Mouse (Mus musculus): Measurements from ENCODE around the gene Prkn.

The Prkn gene

DNA sequence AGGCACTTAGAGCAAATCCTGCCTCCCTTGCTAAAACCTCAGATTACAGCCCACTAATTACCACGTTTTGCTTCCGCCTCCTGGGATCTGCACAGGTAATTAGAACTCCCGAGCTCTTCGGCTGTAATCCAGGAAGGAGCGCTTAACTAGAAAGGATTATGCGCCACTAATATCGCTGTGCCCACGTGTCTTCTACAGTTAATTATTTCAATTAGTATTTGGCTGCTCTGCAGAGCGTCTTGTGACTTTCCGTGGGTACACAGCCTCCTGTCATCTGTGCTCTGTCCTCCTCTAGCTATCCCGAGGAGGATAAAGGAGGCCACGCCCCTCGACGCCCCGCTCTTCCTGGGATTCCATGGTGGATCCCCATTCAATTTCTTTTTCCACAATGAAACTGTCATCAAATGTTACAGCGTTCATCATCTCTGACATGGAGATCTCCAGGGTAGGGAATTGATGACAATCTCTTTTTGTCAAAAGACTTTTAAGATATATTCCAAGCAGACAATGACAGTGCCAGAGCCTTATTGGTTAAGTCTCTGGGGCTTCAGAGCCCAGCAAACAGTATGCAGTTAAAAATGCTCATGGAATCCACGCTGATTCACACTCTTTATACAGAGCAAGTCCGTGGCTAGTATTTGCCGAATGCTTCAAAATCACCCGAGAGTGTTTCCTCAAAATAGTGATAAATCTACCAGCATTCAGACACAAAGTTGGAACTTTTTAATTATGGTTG is 824.6 kb downstream of the Prkn start:
- no peak for DNase-seq

DNA sequence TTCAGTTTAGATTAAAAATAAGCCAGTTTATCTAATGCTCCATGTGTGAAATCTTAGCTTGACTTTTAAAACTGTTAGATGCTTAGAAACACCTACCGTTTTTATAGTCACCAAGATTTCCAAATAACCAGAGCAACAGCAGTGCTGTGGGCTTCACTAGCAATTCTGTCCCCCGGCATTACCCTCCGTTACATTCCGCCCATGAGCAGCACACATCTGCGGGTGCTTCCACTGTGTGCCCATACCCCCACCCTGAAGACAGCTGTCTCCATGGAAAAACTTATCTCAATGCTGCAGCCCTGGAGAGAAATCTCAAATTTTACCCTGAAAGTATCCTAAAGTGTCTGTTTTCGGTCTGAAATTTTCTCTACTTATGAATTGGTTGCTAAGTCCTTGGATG is 839.5 kb downstream of the Prkn start:
- no peak for DNase-seq

DNA sequence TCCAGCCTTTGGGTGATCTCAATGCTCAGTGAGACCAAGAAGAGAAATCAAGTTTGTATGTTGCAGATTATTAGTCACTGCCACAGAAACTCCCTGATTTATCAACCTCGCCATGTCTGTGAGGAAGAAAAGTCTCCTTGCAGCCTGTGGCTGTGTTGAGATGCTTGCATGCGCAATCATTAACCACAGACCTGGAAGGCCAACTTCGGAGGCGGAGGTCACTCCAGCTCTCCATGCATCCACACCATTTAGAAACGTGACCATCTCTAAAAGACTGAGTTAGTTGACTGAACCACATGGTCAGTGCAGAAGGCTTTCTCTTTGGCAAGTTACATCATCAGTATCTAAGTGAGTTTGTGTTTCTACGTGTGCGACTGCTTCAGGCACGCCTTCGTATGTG is 840.3 kb downstream of the Prkn start:
- no peak for DNase-seq

DNA sequence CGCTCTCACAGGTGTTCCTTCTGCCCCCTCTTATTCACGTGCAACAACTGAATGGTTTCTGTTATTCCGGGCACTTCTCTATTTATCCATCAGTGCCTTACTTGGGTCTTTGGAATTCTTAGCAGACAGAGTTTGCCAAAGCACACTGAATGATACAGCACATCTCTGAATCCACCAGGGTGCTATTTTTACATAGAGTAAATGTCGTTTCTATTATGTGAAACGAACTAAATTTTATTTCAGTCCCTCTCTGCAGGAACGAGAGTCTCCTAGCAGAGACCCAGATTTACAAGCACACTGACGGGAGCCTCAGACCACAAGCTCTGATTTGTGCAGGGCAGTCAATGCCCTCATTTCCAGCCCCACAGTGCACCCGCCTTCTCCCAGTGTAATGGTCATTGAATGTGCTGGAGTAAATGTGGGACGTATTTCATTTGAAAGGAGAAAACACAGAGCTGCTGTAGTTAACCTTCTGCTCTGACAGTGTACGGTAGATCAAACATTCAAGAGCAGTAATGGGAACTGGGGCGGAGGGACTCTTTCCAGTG is 841.7 kb downstream of the Prkn start:
- DNase-seq, result no peak

DNA sequence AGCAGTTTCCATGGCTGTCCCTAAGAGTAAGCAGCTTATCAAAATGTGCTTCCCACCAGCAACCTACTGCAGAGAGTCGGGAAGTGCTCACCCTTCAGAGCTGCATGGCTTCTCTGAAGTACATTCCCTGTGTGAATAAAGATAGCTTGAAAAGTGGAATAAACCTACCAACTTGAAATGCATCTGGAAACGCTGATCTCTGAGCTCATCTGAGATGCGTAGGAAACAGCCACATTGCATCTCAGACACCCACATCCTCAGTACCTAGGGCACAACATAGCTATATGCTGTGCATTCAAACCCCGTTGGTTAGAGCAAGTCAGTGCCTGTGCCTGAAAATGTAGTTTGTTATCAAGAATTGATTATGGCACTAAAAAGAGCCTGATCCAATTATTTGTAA is 864.8 kb downstream of the Prkn start:
- DNase-seq, result no peak

DNA sequence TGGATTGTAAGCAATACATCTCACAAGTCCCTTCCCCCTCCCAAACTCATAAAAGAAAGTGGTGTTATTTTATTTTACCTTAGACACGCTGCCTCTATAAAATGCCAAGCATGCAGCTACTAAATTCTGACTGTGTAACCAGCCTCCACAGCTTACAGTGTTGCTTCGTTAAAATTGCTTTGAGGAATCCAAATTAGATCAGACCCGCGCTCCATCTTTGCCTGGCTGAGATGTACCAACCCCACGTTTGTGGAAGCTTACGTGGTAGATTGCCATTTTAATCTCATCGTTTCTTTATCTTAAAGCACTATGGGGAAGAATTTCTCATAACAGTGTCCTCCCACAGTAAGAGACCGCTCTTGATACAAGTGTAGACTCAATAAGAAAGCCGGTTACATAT is 865.6 kb downstream of the Prkn start:
- DNase-seq, result no peak

DNA sequence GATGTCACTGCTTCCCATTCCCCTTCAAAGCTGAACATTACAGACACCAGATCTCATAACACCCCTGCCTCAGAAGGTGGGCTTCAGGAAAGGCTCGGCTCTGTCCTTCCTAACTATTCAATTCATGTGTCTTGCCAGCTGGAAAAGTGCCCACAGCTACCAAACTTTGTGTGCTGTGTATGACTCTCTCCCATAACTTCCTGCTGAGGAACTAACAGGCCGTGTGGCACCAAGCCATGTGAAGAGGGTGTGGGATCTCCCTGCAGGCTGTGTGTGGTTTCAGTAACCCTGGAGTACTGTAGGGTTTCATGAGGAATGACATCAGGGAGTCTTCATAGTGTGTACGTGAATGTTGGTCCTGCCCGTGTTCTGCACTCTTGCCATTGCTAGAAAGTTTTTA is 871.9 kb downstream of the Prkn start:
- no peak for DNase-seq

DNA sequence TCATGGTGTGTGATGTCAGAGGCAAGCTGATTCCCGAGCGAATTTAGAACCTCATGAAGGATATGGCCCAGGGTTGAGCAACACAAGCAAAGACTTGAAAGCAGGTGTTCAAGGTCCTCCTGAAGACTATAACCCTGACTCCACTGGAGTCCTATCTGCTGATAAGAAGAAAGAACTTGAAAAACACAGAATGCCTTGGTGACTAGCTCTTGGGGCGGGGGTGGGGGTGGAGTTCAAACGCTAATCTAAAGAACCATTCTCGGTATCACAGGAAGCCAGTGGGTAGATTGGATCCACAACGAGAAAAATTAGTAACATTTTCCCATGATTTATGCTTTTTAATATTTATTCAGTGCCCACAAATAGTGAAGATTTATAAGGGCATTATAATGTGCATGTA is 879.6 kb downstream of the Prkn start:
- DNase-seq, result no peak

DNA sequence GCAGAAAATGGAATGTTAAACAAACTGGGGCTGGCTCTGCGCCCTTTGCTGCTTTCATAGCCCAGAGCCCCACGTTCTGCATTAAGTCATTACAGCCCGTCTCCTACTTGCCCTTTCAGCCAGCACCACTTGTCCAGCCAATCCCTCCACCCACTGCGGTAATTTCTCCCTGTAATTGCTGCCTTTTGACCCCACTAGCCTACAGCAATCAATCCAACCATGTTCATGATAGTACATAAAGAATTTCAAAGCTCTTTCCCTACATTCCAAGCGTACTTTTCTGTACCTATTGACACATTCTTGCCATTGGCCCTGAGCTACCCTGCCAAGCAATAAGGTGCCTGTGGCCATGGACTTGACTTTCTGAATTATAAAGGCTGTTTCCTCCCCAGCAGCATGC is 881.7 kb downstream of the Prkn start:
- DNase-seq, result no peak

DNA sequence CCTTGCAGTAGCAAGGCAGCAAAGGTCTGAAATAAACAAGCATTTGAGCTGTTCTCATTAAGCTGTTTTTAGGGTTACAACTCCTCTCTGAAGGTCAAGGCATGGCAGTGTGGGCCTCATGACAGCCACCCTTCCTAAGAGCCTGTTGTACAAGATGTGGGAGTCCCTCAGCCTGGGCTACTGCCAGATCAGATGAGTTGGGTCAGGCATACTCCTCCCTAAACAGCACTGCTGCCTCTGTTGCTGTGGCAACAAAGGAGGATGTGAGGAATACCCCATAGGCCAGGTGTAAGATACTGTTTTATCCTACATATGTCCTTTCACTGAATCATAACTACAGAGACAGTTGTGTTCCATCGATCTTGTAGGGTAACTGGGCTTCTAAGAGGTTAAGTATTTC is 882.3 kb downstream of the Prkn start:
- no peak for DNase-seq

DNA sequence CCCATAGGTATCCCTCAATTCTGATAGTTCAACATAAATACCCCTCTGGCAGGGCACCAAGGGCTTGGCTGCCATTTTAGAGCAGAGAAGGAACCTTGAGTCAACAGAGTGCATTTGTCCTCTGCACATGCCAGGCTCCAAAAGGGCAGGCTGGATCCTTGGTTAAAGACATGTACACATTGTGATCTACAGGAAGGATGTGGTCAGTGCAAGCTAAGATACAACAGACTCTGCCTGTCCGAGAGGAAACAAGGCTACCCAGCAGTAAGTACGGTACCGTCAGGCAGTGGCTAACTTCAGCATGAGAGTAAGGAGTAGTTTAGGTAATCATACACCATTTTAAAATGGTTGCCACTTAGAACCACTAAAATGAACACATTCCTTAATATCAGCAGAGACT is 884.0 kb downstream of the Prkn start:
- no peak for DNase-seq

DNA sequence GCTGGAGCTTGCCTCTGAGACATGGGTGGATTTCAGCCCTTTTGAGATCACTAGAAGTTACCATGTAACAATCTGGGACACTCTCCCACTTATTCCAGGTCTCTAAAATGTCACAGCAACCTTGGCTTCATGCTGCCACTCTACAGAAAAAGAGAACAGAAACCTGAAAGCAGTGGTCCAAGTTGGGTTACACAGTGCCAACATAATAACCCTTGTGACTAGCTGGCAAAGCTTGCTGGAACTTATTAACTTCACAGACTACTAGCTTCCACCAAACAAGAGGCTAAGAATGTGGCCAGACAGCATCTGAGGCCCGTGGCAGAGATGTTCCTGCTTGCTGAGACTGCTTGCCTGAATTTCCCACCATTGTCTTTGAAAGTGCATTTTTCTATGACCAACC is 886.9 kb downstream of the Prkn start:
- no peak for DNase-seq

DNA sequence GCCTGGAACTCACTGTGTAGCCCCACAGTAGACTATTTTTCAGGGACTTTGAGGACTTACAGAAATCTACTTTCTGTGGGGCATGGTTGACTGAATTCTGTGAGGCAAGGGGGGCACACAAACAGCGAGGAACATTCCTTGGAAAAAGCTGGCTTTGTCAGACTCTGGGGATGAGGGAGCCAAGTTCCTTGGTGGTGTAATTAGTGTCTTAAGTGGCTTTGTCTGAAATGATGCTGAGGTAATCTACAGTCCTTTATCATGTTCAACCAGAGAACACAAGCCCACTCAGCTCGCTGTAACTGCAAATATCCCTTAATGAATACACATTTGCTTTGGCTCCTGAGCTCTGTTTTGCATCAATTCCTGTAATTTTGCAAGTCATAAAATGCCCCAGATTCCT is 888.1 kb downstream of the Prkn start:
- no peak for DNase-seq

DNA sequence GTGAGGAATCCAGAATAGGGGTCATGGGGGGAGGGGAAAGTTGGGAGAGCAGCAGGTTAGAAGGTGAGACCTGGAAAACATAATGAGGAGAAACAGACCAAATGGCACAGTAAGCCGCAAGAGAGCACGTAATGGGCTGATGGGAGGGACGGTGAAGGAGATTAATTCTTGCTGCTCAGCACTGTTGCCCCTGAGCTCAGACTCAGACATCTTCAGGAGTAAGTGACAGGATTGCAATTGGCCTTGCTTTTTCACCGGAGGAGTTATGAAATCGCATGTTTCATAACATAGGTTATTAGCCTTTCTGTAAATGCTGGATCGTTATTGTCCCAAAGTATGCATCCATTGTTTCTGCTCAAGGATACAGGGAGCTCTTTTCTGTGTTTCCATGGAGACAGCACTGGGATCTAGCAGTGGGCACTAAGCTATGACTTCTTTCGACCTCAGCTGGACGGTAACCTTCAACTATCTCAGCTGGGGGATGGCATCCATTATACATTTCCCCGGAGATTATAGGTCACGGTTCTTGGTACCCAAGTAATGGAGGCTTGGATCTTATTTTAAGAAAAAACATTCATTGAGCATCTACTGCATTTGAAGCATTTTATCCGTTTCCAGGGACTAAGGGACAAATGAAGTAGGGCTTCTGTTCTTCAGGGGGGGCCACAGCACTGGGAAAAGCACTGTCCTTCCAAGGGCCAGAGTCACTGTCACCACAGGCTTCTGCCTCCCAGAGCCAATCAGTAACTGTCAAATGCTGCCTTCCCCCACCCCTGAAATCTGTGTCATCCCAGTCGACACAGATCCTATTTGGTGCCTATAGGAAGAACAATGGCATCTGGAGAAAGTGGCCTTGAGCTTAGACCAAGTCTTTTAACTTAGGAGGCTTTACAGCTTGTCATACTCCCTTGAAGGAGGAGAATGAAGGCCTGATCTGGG is 890.7 kb downstream of the Prkn start:
- DNase-seq, result no peak

DNA sequence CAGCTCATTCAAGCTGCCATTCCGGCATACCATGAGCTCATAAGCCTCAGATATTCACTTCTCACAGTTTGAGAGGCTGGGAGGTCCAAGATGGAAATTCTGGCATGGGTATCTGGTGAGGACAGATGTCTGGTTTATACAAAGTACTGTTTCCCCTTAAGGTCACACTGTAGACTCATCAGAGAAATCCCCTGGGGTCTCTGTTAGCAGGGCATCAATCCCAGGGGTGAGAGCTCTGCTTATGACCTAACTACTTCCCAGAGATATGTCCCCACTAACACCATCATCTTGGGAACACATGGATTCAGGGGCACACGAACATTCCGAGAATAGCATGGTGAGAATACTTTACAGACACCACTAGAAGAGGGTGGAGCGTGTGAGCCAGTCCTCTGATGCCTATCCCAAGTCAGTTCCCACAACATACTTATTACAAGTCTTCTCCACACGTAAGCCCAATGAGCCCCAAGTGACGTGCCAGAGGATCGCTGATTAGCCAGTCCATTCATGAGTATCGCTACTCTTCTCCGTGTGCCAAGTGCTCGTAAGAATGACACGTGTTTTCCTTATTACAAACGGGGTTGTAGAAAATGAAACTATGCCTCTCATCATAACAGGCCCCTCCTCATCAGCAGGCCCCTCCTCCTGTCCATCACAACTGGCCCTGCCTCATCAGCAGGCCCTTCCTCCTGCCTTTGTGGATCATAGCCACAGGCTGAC is 895.1 kb downstream of the Prkn start:
- DNase-seq, result no peak

DNA sequence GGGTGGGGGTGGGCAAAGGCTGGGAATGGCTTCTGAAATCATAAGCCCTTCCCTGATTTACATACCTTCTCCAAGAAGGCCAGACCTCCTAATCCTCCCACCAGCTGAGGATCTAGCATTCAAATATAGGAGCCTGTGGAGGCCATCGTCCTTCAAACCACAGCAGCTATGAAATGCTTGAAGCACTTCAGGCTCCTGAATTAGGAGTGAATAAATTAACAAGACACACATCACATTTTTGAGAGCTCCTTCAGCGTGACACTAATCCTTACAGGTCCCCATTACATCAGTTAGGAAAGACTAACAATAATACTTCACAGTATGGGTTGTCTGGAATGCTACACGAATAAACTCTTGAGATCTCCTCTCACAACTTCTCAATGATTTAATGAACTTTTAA is 896.3 kb downstream of the Prkn start:
- DNase-seq, result no peak

DNA sequence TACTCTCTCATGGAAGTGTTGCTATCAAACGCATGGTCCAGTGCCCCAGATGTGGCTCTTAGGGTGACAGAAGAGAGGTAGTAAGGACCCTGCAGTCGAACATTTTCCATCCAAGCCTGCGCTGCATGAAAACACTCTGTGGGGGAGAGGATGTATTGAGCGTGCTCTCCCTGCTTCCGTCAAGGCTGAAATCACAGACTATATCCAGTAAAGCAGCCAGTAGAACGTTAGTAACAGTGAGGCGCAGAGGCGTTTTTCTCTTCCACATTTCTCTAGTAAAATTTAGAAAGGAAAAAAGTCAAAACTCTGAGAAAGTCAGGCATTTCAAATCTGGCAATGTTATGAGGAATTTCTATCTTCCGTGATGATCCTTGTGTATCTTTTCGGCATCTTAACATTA is 897.7 kb downstream of the Prkn start:
- no peak for DNase-seq

DNA sequence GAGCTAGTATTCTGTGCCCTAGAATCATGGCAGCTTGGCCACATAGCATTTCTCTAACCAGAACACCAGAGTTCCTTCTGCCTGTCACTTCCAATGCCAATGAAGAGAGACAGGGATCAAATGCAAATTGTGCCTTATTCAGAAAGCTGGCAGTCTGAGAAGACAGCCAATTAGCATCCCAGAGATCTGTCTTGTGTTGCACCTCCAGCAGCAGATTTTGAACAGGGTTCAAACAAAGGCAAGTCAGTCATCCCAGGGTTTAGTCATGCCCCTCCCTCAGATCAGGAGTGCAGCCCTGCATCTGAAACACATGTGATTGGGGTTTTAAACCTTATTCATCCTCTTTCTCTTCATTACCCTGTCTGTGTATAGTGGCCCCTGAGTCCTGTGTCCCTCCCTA is 900.5 kb downstream of the Prkn start:
- no peak for DNase-seq

DNA sequence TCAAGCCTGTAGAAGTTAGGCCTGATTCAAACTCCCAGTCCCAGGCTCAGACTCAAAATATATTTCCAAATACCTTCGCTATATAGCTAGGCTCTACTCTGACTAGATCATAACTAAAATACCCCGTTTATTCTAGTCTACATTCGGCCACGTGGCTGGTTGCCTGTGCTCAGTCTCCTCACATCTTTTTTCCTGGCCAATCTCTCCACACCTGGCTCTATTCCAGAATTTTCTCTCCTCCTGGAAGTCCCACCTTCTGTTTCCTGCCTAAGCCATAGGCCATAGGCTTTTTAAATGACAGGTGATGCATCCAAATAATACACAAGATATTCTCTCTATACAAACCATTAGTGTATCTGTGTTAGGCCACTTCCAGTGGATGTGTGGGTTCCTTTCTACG is 901.0 kb downstream of the Prkn start:
- no peak for DNase-seq

DNA sequence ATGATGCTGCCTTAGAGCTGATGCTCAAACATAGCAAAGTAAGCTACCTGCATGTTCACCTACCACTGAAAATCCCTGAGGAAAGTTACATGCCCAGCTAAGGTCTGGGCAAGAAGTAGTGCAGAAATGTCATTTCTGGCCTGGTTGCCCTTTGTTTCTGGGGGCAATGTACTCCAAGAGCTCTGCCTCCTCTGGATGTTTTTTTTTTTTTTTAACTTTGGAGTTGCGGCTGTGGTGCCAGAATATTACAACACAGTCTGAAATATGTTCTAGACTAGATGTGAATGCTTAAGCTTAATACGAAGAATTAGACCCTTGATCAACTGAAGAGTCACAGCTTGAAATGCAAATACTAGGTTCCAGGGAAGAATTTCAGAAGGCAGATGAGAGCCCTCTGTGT is 911.1 kb downstream of the Prkn start:
- no peak for DNase-seq

DNA sequence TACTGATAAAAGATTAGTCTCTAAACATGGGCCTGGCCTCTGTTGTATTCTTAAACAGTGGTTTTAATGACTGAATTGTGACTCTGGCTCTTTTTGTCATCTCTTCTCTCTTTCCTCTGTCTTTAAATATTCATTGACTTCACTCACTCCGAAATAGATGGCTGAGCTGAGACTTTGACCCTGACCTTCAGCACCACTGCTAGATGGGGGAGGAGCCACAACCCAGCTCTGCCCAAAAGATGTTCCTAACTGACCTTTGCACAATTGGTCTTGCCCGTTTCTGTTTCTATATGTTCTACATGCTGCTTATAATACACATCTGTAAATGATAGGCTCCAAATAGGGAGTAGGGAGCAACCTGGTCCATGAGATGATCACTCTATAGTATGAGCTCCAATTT is 912.5 kb downstream of the Prkn start:
- DNase-seq, result no peak

DNA sequence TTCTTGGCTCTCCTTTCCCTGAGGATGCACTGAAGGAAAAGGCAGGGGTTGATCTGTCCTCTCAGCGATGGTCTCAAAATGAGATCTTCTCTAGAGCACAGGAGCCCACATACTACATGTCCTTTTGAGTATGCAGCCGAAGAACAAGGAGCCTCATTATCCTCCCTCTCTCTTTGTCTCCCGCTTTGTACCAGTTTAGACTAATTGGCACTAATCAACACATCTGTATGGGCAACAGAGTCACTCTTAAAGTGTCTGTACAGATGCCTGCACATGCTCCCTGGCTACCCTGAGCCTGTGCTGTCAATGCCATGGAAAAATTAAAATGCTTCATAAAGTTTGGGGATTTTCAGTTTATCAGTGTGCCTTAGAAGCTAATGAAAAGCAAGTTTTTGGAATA is 924.9 kb downstream of the Prkn start:
- DNase-seq, result no peak

DNA sequence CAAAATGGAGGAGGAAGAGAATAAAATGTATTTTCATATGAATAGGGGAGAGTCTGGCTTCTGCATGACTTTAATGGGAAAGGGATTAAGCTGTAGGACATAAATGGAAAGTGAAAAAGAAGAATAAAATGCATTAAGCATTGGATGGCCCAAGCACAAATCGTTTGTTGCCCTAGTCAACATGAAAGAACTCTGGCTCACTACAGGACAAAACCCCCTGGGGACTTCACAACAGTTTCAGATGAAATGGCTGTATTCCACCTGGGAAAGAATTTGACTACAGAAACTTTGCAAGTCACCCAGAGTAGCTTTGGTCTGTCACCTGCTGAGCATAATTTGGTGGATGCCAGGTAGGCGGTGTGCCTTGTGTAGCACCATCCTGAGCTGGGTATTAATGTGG is 925.4 kb downstream of the Prkn start:
- DNase-seq, result no peak

DNA sequence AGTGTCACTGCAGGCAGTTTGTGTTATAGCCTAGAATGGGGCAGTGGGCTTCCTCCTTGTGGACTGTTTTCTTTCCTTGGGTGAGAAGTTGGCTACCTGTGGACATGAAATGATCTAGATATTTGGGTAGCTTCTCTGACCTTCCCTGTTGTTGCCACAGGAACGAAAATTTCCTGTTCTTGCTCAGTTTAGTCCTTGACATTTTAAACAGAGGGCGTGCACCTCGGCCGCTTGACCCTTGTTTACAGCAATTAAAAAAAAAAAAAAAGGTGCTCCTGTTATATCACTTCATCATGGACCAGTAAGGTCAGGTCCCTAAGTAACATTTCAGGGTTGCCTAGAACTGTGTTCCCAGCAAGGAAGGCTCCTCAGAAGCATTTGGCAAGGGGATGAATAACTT is 927.1 kb downstream of the Prkn start:
- DNase-seq, result no peak
